Mouse (Mus musculus) midbrain, embryonic 14.5 days (tissue): ENCODE results near the gene Rangap1. TPM values are rescaled to one million over a fixed set of nuclear protein-coding genes. Genes with fewer than 3 reads are reported as not detected.
A peak's percentile ranks its signal among the peaks of the same experiment; 100 is the strongest.
"Not testable (repeated sequence)": the region's sequence is repeated elsewhere in the genome, so short reads cannot be mapped to it uniquely, and the experiment has no call there.

Experiments
- ATAC-seq: fragments of 200-750 bp; cut with Nextera tagmentation; 2 replicates; pipeline ENCODE4 v1.8.0; 2017; ENCODE audit warnings: moderate number of reproducible peaks, moderate library complexity; ENCODE audit not compliant: low FRiP score, low TSS enrichment
- DNase-seq: peaks from one replicate; pipeline ENCODE4 v3.0.0-alpha.2; 2015
- H3K27ac ChIP-seq: fragments of 300-500 bp; sonication (generic); replicated peaks from 2 replicates; pipeline ENCODE4 v1.5.1; 2014; ENCODE audit warnings: mild to moderate bottlenecking, low read depth, low read length, moderate library complexity
- H3K27me3 ChIP-seq: fragments of 300-500 bp; sonication (generic); 2 replicates; pipeline ENCODE4 v1.6.1; 2014; ENCODE audit warnings: low read length, control low read depth, mixed read lengths; ENCODE audit not compliant: control insufficient read depth, insufficient read depth
- H3K36me3 ChIP-seq: fragments of 300-500 bp; sonication (generic); 2 replicates; pipeline ENCODE4 v1.6.1; 2014; ENCODE audit warnings: low read length, control low read depth; ENCODE audit not compliant: control insufficient read depth, insufficient read depth
- H3K4me1 ChIP-seq: fragments of 300-500 bp; sonication (generic); 2 replicates; pipeline ENCODE4 v1.6.1; 2014; ENCODE audit warnings: mild to moderate bottlenecking, antibody characterized with exemption, low read length, control low read depth; ENCODE audit not compliant: control insufficient read depth, insufficient read depth
- H3K4me2 ChIP-seq: fragments of 300-500 bp; sonication (generic); 2 replicates; pipeline ENCODE4 v1.6.1; 2014; ENCODE audit warnings: mild to moderate bottlenecking, low read length, moderate library complexity
- H3K4me3 ChIP-seq: fragments of 300-500 bp; sonication (generic); replicated peaks from 2 replicates; pipeline ENCODE4 v1.5.1; 2014; ENCODE audit warnings: low read depth, low read length
- H3K9ac ChIP-seq: fragments of 300-500 bp; sonication (generic); replicated peaks from 2 replicates; pipeline ENCODE4 v1.6.1; 2014; ENCODE audit warnings: mild to moderate bottlenecking, low read length, moderate library complexity
- H3K9me3 ChIP-seq: fragments of 300-500 bp; sonication (generic); 2 replicates; pipeline ENCODE4 v1.6.1; 2016; ENCODE audit warnings: low read length, control low read depth, mixed read lengths; ENCODE audit not compliant: control insufficient read depth
- WGBS: fragments of 180-500 bp; shearing (Covaris S2); extraction: QIAGEN DNeasy Blood & Tissue Kit; methylation state at CpG from one replicate; pipeline ENCODE4 v1.1.7; 2014; 5-methylcytosine and 5-hydroxymethylcytosine counted together
- polyA plus RNA-seq: library from polyadenylated mRNA; unstranded; fragments of >200 nt; fragmentation: Nextera tagmentation; extraction: Ambion mirVana; gene quantifications from 2 replicates; pipeline ENCODE4 v1.2.1, GENCODE M21; 2014

The Rangap1 gene
- polyA plus RNA-seq, 1 experiment from 2014 or later = 118 TPM

DNA sequence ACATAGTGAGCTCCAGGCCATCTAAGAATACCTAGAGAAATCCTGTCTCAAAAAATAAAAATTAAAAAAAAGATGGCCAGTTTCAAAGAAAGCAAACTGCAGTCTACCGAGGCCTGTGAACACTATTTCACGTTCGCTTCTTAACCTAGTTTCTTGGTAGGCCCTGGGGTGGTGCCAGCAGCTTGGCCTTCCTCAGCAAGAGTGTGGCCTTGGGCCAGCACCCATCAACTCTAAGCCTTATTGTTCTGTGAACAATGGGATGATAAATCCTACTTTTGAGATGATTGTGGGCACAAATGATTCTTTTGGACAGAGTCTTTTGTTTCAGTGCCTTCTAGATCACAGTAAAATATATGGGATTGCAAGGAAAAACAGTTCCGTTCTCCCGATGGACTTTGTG is 13.4 kb upstream of the Rangap1 start:
- H3K4me2 ChIP-seq = no peak overlapping the region
- H3K9me3 ChIP-seq = no peaks in the 10 kb centered on the region
- H3K36me3 ChIP-seq = peaks cover 14% of the 10 kb centered on the region; the same call in 1 of the 2 replicates
- H3K4me1 ChIP-seq = no peaks in the 10 kb centered on the region
- no peak overlapping the region for H3K27ac ChIP-seq
- H3K27me3 ChIP-seq = no peaks in the 10 kb centered on the region
- H3K9ac ChIP-seq = no peak overlapping the region
- DNase-seq (no peak), ATAC-seq (no peak)
- 92% methylated on average over 5 of the region's 5 CpGs for WGBS
- H3K4me3 ChIP-seq = no peak overlapping the region

DNA sequence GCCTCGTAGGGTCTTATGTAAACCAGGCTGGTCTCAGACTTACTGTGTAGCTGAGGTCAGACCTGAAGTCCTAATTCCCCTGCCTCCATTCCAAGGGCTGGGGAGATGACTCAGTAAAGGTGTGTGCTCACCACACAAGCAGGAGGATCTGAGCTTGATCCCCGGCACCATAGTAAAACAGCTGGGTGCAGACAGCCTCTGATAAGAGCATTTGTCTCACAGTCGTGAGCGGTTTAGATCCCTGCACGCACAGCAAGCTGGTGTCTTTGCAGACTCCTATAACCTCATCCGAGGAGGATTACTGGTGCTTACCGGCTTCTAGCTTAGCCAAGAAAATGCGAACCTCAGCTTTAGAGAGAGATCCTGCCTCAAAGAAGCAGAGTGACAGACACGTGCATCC is 8.3 kb upstream of the Rangap1 start:
- DNase-seq = no peak
- ATAC-seq = no peak
- H3K36me3 ChIP-seq = peaks cover 16% of the 10 kb centered on the region; the same call in 1 of the 2 replicates
- H3K4me3 ChIP-seq = no peak overlapping the region
- no peaks in the 10 kb centered on the region for H3K27me3 ChIP-seq
- 93% methylated on average over 9 of the region's 9 CpGs for WGBS
- no peaks in the 10 kb centered on the region for H3K9me3 ChIP-seq
- H3K9ac ChIP-seq = no peak overlapping the region
- no peak overlapping the region for H3K27ac ChIP-seq
- no peaks in the 10 kb centered on the region for H3K4me1 ChIP-seq
- H3K4me2 ChIP-seq = no peak overlapping the region

DNA sequence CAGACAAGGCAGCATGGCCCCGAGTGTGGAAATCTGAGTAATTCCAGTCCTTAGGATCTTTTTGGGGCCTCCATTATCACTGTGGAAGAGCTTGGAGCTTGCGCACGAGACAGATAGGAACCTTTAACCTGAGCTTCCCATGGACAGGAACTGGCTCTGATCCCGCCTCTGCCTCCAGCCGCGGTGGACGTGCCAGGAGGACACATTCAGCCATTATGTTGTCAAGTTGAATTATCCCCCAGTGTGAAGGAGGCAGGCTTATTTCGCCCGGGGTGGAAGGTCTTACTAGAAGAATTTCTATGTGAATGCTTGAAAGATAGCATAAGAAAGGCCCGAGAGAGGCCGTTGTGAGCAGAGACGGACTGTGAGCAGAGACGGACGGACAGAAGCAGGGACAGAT is 4.4 kb upstream of the Rangap1 start:
- no peak overlapping the region for H3K4me2 ChIP-seq
- no peak for ATAC-seq
- WGBS = 38% methylated on average over 14 of the region's 14 CpGs
- no peak overlapping the region for H3K27ac ChIP-seq
- no peak overlapping the region for H3K9ac ChIP-seq
- H3K4me1 ChIP-seq = peaks cover 8% of the 10 kb centered on the region; the same call in 1 of the 2 replicates
- no peaks in the 10 kb centered on the region for H3K27me3 ChIP-seq
- DNase-seq = no peak
- H3K36me3 ChIP-seq = peaks cover 5% of the 10 kb centered on the region; the same call in 1 of the 2 replicates
- no peaks in the 10 kb centered on the region for H3K9me3 ChIP-seq
- no peak overlapping the region for H3K4me3 ChIP-seq

GRCm38 (mm10) chr15:81745601-81746114 is 328 bp upstream of the Rangap1 start:
- Histone ChIP-seq H3K4me3 (peak overlapping the region; percentile 94), H3K4me2 (peak overlapping the region; percentile 86), H3K9me3 (no peaks in the 10 kb centered on the region), H3K9ac (peak overlapping the region; percentile 97), H3K36me3 (no peaks in the 10 kb centered on the region), H3K4me1 (peaks cover 8% of the 10 kb centered on the region; the same call in 1 of the 2 replicates), H3K27me3 (no peaks in the 10 kb centered on the region), H3K27ac (peak overlapping the region; percentile 92)
- ATAC-seq (peak; percentile 84), DNase-seq (peak; percentile 84)
- WGBS = under 1% methylated on average over 33 of the region's 33 CpGs

- ATAC-seq, H3K27ac ChIP-seq, H3K4me1 ChIP-seq, H3K9me3 ChIP-seq, H3K9ac ChIP-seq, H3K4me3 ChIP-seq, DNase-seq, H3K36me3 ChIP-seq, H3K27me3 ChIP-seq, H3K4me2 ChIP-seq: not testable (repeated sequence)
- WGBS = 12% methylated on average over 1 of the region's 2 CpGs
These were observed 3.0 kb downstream of the Rangap1 start for GRCm38 (mm10) chr15:81742368-81742767.

DNA sequence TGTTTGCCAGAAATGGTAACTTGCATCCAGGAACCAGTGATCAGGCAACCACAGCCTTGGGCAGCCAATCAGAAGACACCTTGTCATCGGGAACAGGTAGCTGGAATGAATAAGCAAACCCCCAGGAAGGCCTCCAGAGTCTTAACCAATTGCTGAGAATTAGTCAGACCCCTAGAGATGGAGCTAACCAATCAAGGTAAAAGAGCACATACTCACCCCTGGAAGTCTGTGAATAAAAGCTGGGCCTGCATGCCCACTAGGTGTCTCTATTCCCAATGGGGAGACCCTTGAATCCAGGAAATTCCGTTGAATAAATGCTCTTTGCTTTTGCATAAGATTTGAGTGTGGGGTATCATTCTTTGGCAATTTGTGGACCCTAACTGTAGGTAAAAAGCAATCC is 5.4 kb downstream of the Rangap1 start:
- Histone ChIP-seq H3K36me3 (no peaks in the 10 kb centered on the region), H3K4me1 (no peaks in the 10 kb centered on the region), H3K9me3 (no peaks in the 10 kb centered on the region), H3K27ac (no peak overlapping the region), H3K4me2 (no peak overlapping the region), H3K4me3 (no peak overlapping the region), H3K9ac (no peak overlapping the region), H3K27me3 (no peaks in the 10 kb centered on the region)
- 11% methylated on average over 2 of the region's 2 CpGs for WGBS
- ATAC-seq = no peak
- peak; percentile 39 for DNase-seq

DNA sequence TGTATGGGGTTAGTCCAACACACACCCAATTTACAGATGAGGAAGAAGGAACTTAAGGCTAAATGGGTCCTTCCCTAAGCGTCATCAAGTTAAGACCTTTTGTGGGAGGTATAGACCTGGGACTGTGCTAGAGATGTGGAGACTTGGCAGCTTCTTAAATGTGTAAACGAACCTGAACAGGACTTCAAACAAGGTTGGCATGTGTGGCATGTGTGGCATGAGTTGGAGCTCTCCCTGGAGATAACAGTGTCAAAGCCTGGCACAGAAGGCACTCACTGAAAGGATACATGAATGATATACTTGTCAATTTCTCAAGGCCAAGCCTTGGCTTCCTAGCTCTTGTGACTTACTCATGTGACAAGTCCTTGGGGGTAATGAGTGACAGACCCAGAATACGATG is 6.0 kb downstream of the Rangap1 start:
- WGBS = 79% methylated on average over 3 of the region's 3 CpGs
- Histone ChIP-seq H3K4me3 (no peak overlapping the region), H3K4me1 (no peaks in the 10 kb centered on the region), H3K4me2 (no peak overlapping the region), H3K9me3 (no peaks in the 10 kb centered on the region), H3K27ac (no peak overlapping the region), H3K27me3 (no peaks in the 10 kb centered on the region), H3K9ac (no peak overlapping the region), H3K36me3 (no peaks in the 10 kb centered on the region)
- ATAC-seq = no peak
- no peak for DNase-seq

GRCm38 (mm10) chr15:81735075-81735474 is 10.3 kb downstream of the Rangap1 start:
- Histone ChIP-seq H3K27ac (no peak overlapping the region), H3K4me2 (no peak overlapping the region), H3K9ac (no peak overlapping the region), H3K4me1 (no peaks in the 10 kb centered on the region), H3K36me3 (no peaks in the 10 kb centered on the region), H3K27me3 (no peaks in the 10 kb centered on the region), H3K4me3 (no peak overlapping the region), H3K9me3 (no peaks in the 10 kb centered on the region)
- no peak for ATAC-seq
- WGBS = 67% methylated on average over 3 of the region's 3 CpGs
- DNase-seq = no peak

DNA sequence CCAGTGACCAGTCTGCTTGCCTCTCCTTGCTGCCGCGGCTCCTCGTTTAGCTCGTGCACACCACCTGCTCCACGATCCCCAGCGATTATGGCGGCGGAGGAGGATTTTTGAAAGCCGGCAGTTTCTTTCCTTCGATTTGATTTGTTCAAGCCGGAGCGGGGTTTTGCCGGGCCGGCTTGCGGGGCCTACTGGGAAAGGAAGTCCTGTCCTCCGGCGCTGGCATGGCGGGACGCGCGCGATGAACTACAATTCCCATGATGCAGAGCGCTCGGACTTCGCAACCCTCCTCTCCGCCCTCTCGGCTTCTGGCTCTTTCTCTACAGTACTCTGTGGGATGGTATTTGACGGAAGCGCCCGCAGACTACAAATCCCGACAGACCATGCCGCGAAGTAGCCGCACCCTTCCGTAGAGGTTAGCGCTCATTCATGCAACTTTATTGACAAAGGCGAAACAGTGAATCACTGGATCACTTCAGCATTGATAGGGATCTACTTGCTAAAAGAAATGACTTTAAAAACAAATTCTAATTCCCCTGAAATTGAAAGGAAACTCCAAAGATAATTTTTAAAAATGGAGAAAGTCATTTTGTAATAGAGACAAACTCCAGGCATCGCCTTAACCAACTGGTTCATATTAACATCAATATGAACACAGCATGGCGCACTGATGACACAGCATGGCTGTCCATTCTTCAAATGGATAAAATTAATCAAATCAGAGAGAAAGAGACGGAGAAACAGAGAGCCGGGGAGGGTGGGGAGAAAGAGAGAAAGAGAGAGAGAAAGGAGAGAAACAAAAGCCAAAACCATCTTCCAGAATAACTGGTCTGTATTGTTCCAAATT is 15.3 kb downstream of the Rangap1 start:
- Histone ChIP-seq H3K9me3 (no peaks in the 10 kb centered on the region), H3K27me3 (no peaks in the 10 kb centered on the region), H3K36me3 (peaks cover 9% of the 10 kb centered on the region; the same call in 1 of the 2 replicates), H3K4me1 (peaks cover 11% of the 10 kb centered on the region), H3K27ac (peak overlapping the region; percentile 79), H3K9ac (peak overlapping the region; percentile 86), H3K4me3 (peak overlapping the region; percentile 90), H3K4me2 (peak overlapping the region; percentile 88)
- peak; percentile 99 for DNase-seq
- peak; percentile 98 for ATAC-seq
- WGBS = 5% methylated on average over 41 of the region's 41 CpGs
